Mouse (Mus musculus) adipocyte (in vitro differentiated cells): ENCODE measurements around the gene Zg16.

Source experiments
- DNase-seq: peaks from one replicate; pipeline ENCODE4 v3.0.0-alpha.2; 2016; ENCODE audit warnings: low spot score

Gene Zg16

GRCm38 (mm10) chr7:127020901-127021562 lies 66.1 kb downstream of the Zg16 start, which contains the start of the genes Gm42742 and Prrt2:
Gene Gm42742, minus strand, starts transcription at chr7:127021097.
Gene Prrt2, minus strand, starts transcription at chr7:127021211.
- no peak for DNase-seq

DNA sequence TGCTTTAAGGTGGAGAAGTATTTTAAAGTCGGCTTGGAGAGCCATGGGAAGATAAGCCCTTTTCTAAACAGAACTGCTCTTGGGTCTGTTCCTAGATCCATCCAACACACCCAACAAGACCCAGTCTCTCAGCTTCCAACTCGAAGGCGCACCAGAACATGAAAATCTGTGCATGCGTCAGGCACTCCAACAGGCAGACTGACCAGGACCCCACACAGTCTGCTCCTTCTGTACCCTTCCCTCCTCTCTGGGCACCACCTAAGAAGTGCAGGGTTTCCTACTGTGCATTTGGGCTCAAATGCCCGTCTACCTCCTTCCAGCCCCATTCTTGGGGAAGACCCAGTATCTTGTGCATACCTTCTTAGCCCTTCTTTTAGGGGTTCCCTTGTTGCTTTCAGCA lies 66.6 kb downstream of the Zg16 start:
- DNase-seq, result no peak

- no peak for DNase-seq
Observed at GRCm38 (mm10) chr7:127020031-127020430, 67.1 kb downstream of the Zg16 start.

DNA sequence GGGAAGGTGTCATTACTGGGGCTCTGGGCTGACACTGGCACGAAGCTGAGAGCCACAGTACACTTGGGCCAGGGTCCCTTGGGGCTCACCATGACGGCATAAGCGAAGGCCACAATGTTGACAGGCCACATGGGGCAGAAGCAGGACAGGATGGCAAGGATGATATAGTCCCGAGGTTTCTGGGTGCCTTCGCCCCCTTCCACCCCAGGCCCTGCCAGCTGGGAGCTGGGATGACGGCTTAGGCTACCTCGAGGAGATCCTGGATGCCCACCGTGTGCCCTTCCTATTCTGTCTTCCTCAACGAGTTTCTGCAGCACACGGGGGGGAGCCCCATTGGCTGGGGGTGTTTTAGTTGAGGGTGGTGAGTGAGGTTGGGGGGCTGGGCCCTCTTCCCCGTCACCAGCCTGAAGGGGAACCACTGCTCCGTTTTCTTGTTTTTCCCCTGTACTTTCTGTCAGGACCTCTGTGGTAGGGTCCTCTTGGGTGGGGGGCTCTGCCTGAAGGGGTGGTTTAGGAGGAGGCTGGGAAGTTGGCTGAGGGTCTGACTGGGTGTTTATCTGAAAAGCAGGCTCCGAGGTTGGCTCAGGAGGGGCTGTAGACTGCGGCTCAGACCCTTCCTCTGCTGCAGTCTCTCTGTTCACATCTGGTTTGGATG lies 67.7 kb downstream of the Zg16 start:
- no peak for DNase-seq

- no peak for DNase-seq
Observed at GRCm38 (mm10) chr7:127018416-127019305, 68.5 kb downstream of the Zg16 start.

GRCm38 (mm10) chr7:127017950-127018345 lies 69.2 kb downstream of the Zg16 start:
- DNase-seq, result no peak

DNA sequence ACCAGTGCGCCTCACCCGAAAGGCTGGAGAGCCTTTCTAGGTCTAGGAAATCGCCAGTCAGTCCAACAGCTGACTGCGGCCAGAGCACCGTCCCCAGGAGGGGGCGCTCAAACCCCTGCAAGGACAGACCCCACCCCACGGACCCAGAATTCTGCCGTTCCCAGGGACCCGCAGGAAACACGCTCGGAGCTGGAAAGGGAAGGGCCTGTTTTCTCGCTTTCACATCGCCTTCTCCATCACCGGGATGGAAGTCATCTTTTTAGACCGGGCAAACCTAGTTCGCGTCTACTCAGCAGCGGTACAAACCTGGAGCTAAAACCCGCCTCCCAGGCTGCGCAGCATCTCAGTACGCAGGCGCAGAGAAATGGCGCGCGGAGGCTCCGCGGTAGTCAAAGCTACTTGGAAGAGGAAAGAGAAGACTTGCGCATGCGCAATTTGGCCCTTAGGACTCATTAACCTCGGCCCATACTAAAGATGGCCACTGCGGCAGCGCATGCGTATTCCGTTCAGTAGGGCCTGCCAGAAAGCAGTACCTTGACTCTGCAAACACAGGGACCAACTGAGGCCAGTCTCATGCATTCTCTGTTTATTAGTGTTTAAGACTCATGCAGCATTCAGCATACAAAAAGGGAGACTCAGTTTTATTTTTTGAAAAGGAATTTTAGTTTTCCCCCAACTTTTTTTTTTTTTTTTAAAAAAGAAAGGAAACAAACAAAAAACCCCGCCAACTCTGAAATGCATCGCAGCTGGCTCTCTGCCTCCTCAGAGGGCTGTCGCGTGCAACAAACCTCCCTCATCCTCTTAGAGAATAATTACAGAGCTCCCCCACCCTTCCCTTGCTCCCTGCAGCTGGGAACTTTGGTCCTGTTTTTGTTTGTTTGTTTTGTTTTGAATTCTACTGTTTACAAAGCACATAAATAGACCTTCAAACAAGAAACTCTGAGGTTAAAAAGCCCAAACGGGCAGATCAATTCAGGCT lies 69.9 kb downstream of the Zg16 start, which contains the start of gene Pagr1a:
Gene Pagr1a (minus strand): TSS at position 382 of the 979 bp plus-strand sequence.
- peak; percentile 98 for DNase-seq

- no peak for DNase-seq
Observed at GRCm38 (mm10) chr7:127016486-127016938, 70.6 kb downstream of the Zg16 start.

DNA sequence TGATC lies 70.8 kb downstream of the Zg16 start, which contains the start of gene Pagr1b:
Gene Pagr1b (minus strand): TSS at position 4 of the 5 bp plus-strand sequence.
- DNase-seq, result no peak

DNA sequence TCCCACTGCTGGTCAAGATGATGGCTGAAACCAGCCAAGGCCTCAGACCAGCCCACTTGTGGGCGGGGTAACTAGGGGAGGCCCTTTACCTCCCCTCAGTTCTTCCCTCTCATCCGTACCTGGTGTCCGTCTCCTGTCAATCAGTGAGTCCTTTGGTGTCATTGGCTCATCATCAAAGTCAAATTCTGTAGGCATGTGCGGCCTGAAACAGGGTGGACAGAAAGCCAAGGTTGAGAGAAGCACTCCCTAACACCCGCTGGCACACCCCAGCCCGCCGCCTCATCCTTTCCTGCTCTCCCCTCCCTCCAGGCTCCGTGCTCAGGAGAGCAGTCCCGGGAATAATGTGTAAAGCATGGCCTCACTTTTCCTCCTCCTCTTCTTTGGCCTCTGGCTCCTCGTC lies 71.0 kb downstream of the Zg16 start:
- DNase-seq, result peak; percentile 44

DNA sequence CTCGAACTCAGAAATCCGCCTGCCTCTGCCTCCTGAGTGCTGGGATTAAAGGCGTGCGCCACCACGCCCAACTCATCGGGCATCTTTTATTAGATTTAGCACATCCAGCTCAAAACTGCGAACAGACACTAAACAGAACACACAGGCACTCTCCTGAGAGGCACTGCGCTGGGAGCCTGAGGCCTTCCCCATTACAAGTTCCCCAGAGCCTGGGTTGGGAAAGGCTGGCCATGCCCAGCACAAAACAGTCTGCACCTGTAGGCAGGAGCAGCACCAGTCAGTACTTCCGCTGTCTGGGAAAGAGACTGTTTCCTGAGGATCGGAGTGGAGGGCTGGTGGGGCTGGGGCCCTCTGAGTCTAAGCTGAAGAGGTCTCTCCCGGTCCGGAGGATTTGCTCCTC lies 72.1 kb downstream of the Zg16 start:
- no peak for DNase-seq

DNA sequence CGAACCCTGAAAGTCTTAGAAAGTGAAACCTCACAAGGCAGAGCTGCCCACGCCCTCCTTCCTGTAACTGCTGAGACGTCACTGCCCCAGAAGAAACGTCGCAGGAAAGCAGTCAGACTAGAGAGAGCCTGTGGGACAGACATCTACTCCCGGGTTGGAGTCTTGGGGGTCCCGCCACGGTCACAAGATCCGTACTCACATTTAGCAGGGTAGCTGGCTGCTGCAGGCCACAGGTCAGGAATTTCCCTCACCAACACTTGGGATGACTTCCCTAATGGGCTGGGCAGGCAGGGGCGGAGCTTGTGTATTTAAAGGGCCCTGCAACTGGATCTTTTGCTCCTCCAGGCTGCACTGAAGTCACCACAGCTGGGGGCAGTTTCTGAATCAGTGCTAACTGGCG lies 72.8 kb downstream of the Zg16 start, which contains the start of gene Mvp:
Gene Mvp (minus strand): TSS at position 302 of the 400 bp plus-strand sequence.
- DNase-seq, result peak; percentile 76

GRCm38 (mm10) chr7:127013385-127013784 lies 73.7 kb downstream of the Zg16 start:
- no peak for DNase-seq

DNA sequence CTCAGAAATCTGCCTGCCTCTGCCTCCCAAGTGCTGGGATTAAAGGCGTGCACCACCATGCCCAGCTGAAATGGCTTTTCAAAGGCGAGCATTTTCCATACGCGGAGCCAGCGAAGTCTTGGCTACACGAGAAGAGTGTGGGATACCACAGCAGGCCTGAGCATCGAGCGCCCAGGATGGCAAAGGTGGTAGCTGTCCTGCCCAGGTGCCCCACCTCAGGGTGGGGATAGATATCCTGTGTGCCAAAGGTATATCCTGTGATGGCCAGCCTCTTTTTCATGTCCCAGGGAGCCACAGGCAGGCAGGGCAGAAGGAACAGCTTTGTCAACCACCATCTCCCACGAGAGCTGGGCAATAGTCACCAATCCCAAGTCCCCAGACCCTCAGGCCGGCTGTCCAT lies 74.3 kb downstream of the Zg16 start:
- no peak for DNase-seq

- DNase-seq, result no peak
Observed at GRCm38 (mm10) chr7:127012374-127012773, 74.8 kb downstream of the Zg16 start.

- DNase-seq, result no peak
Observed at GRCm38 (mm10) chr7:127011717-127012116, 75.4 kb downstream of the Zg16 start.

DNA sequence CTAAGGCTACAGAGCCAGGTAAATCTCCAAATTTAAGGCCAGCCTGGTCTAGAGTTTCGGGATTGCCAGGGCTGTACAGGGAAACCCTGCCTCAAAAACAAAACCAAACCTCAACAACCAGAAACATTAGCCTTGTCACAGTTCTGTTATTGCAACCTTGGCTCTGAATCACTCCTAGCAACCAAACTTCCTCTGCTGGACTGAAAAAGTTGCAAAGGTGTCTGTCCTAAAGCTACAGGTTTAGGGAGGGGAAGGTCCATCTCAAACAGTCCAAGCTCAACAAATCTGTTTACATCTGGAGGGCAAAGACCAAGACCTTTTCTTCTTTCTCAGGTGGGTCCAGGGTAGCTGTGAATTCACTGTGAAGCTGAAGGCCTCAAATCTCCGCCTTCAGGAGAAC lies 76.1 kb downstream of the Zg16 start:
- DNase-seq, result no peak

- DNase-seq, result no peak
Observed at GRCm38 (mm10) chr7:127009307-127010085, 77.6 kb downstream of the Zg16 start.

- DNase-seq, result peak; percentile 79
Observed at GRCm38 (mm10) chr7:127008239-127009019, 78.7 kb downstream of the Zg16 start.

GRCm38 (mm10) chr7:127007313-127008024 lies 79.7 kb downstream of the Zg16 start:
- DNase-seq, result no peak
